Mouse (Mus musculus) CD4-positive, CD25-positive, alpha-beta regulatory T cell, adult 2 months (primary cell): Measurements from ENCODE around the gene Tnp2.

Experiments used
- DNase-seq: peaks from one replicate; pipeline ENCODE4 v3.0.0-alpha.2; 2012; ENCODE audit warnings: low read depth, low spot score

Gene Tnp2

DNA sequence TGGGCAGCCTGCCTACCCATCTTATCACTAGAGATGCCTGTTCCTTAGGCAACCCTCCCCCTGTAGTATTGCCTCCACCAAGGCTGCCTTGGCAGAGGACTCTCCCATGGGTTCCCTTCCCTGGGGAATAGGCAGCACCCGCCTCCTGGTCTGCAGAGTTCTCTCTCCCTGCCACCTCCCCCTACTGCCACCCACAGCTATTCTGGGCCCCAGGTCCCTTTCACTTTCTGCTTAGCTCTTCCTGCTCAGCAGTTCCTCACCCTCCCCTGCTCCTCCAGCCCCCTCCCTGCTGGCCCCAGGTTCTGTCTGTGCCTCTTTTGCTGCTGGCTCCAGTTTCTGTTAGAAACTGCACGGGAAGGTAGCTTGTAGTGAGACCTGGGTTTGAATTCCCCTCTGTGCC is 18.8 kb downstream of the Tnp2 start:
- DNase-seq: peak; percentile 84

DNA sequence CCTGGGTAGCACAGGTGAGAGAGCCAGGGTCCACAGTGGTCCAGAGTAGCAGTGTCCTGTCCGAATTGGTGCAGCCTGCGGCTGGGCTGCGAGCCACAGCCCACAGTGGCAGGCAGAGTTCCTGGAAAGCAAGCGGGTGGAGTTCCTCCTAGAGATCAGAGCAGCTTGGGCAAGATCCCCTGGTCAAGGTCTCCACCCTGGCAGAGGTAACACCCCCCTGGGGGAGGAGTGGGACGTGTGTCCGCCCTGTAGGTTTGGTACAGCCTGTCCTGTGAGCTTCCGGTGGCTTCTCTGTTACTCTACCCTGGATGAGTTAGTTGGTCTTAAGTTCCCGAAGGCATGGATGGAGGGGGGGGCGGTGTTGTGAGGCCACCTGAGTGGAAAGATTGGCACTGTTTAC is 19.6 kb downstream of the Tnp2 start:
- DNase-seq: peak; percentile 49

DNA sequence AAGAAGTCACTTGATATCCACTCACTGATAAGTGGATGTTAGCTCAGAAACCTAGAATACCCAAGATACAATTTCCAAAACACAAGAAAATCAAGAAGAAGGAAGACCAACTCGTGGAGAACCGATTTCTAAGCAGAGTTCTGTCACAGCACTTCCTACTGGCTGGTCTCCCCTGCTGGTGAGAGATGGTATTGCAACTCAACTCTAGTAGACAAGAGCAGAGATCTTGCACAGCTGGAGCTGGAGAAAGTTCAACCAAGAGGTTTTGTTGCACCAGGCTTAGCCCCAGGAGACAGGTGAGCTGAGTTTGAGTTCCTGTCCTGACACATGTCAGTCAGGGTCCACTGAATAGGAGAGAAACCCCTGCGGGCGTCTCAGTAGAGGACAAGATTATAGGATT is 21.3 kb downstream of the Tnp2 start:
- peak; percentile 92 for DNase-seq

DNA sequence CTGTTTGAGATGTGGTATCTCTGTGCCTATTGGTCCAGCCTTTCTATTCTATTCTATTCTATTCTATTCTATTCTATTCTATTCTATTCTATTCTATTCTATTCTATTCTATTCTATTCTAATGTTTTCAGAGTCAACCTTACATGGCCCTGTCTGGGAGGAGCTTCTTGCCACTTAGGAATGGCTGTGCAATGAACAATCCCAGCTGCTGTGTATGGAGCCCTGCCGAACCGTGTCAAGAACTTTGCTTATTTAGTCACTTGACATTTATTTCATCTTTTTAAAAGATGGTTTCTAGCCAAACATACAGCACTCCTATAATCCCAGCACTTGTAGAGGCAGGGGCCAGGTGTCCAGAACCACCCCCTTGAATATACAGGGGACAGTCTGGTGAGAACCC is 24.1 kb downstream of the Tnp2 start:
- DNase-seq: no peak

DNA sequence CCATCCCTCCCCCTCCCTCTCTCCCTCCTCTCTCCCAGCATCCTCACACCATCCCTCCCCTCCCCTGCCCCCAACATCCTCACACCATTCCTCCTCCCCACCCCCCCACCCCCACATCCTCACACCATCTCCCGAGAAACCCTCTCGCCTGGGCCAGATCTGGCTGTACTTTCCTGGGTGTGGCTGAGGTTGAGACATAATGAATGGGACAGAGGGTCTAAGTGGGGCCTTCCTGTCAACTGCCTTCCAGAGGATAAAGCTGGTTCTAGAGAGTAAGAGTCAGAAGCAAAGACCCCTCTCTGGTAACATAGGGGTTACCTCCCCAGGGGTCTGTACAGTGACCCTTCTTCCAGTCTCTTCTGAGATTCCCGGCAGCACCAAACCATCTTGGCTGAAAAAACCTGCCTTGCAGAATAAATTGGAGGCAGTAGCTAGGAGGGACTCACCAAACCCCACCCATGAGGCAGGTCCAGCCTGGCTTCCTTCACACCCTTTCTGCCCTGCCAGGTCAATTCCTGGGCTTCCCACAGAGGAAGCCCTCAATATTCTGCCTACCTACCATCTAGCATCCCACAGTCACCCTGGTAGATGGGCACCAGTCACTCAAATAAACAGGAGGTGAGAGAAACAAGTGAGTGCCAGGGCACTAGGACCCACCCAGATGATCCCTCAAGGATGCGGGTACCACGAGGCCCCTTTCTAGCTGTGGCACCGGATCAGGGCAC is 24.8 kb downstream of the Tnp2 start:
- no peak for DNase-seq

DNA sequence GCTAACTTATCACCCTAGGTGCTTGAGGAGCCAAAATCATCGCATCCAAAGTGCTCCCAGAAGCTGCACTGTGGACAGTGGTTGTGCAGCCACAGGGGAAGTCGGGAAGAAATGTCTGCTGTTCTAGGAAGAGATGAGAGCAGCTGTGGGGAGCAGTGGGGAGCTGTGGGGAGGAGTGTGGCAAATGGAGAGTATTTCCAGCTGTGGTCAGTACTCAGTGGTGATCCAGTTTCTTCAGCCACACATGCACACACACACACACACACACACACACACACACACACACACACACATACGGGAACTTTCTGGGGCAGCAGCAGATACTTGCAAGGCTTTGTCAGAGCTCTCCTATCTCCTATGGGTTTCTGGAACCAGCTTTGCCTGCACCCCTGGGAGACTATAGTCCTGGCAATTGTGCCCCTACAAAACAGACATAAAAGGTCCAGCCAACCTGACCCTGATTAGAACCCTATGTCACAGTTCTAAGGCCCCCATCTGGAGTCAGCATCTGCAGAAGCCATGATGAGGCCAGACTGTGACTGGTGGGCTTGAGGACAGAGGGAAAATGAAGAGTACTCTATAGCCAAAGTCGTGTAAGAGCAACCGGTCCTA is 25.8 kb downstream of the Tnp2 start:
- no peak for DNase-seq

DNA sequence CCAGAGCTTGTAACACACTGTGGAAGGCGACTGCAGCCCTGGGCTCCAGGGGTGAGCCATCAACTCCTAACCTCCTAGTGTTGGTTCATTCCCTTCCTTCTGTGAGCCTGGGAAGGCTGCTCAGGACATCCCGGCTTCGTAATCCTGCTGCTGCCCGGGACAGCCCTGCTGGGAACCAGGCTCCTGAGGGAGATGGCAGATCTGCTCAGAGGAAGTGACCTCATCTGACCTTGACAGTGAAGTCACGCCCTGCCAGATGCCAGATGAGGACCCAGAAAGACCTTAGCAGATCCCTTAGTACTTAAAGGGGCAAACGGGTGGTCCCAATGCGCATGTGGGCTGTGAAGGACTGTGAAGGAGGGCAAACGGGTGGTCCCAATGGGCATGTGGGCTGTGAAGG is 27.3 kb downstream of the Tnp2 start:
- DNase-seq: no peak

DNA sequence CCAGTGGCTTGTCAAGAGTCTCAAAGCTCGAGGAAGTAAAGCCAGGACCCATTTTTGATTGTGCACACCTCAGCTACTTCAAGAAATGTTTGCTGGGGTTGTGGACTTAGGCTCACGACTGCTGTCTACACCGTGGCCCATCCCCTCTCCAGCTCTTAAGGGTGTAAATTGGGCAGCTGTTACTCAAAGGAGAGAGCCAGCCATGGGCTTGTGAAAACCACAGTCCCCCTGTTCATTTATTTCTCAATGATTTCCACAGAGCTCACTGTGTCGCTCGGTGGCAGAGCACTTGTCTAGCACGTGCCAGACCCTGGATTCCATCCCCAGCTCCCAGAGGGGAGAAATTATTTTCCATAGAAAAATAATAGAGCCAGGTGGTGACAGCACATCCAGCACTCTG is 32.3 kb downstream of the Tnp2 start:
- no peak for DNase-seq

DNA sequence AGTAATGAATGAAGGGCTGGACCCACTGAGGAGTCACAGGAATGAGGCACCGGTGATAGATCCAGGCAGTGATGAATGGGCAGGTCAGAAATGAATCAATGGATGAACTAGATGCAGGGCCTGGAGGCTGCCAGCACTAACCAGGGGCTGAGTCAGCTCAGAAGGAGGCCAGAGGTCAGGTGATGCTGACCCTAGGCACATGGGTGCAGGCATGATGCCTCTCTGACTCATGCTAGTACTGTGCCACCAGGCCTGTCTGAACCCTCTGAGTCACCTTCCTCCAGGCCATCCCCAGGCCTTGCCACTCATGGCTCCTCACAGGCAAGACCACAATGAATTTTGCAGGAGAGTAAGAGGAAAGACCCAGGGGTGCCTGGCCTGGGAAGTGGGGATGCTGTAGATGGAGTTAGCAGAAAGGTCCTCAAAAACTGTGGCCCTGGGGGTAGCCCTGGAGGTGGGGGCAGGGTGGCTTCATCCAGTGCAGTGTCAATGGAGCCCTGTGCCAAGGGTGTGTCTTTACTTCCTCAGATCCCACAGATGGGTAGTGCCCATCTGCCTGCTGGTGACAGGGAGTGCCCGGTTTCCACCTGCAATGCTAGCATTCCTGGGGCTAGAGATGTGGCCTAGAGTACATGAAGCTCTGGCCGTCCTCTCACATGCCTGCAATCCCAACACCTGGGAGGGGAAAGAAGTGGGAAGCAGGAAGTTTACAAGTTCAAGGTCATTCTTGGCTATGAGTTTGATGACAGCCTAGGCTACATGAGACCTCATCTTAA is 33.8 kb downstream of the Tnp2 start:
- no peak for DNase-seq

DNA sequence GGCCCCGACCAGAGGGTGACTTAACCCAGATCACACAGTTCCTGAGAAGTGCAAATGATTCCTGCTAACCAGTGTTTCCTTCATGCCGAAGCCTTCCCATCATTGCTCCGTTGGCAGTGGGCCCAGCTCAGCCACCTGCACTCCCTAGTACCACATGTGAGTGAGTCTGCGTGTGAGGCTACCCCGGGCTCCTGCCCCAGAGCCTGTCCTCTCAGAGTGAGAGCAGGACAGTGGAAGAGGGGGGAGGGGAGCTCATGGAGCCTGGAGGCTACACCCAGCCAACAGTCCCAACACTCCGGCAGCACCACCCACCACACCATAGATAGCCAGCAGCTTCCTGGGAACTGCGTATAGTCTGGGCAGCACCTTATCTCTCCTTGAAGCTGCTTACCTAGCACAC is 38.6 kb downstream of the Tnp2 start:
- no peak for DNase-seq

DNA sequence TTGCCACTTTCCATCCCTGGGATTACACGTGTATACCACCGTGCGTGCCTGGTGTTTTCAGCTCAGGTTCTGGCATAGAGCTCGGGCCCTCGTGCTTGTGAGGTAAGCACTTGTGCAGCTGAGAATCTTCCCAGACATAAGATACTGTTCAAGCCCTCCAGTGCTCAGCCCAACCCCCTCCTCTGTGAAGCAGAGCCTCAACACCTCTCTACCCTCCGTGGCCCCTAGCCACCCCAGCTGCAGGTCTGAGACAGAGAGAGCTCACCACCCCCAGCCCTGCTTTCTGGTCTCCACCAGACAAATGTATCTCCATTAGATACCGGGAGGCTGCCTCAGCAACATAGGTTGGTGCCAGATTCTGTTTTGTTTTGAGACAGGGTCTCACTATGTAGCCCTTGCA is 39.2 kb downstream of the Tnp2 start:
- DNase-seq: no peak

DNA sequence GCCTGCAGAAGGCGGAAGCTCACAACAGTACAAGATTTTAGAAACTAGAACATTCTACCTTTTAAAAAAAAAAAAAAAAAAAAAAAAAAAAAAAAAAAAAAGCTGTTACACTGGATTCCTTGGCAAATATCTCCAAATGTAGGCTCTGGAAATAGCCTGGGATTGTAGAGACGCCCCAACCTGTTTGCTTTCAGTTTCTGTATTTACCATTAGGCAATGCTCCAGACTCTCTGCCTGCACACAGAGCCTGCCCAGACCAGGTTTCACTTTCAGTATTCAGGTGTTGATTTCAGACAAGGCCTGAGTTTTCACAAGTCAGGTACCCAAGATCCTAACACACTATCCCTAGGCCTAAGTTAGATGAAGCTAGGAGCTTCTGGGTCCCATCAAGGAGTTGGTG is 47.4 kb downstream of the Tnp2 start:
- peak; percentile 80 for DNase-seq

DNA sequence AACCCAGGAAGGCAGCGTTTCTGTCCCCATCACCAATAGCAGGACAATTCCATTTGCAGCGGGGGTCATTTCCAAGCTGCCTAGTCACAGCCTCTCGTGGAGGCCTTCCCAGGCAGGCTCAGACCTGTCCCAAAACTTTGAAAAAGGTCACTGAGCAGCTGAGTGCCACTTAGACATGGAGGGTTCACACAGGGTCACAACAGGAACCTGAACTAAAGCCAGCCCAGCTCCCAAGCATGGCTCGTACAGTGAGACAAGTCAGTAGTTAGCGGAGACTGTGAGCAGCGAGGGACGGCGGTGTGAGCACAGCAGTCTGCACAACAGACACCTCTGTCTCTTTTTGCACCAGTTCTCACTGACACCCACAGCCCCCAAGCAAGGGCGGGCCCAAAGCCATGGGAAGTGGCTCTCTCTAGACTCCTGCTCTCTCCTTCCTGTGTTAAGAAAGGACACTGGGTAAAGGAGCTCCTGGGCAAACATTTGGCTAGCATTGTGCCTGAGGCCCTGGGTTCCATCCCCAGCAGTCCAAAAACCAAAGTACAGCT is 48.5 kb downstream of the Tnp2 start:
- peak; percentile 29 for DNase-seq

DNA sequence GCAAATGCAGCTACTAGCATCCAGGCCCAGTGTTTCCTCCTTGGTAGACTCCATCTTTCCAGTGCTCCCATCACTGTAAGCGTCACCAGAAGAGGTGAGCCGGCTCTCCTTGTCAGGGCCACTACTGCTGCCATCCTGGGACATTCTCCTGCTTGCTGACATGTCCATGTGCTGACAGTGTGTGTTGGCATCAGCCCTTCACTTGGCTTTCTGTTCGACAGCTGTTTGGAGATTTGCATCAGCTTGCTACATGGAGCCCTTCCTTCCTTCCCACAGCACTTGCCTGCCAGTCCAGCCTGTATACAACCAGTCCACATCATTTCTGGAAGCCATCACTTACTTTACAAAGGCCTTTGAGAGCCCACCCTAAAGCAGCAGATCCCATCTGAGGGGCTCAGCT is 49.6 kb downstream of the Tnp2 start:
- DNase-seq: no peak
